Mouse (Mus musculus) megakaryocyte, embryonic 14.5 days (primary cell): Measurements from ENCODE around the gene Lrpprc.

Experiments used
- FLI1 ChIP-seq: IDR thresholded peaks from 2 replicates; pipeline ENCODE4 v1.6.1; 2012; ENCODE audit warnings: low read length, inconsistent platforms, mixed read lengths
- GATA1 ChIP-seq: IDR thresholded peaks from 3 replicates; pipeline ENCODE4 v1.6.1; 2012; ENCODE audit warnings: mixed read lengths, low read length, inconsistent platforms, borderline replicate concordance

GRCm38 (mm10) chr17:84753489-84753888 lies 37.1 kb downstream of the Lrpprc start:
- no peak for TF ChIP-seq GATA1
- TF ChIP-seq FLI1, result no peak
